Comparison of ENCODE assay signal across 10 mouse cellular contexts in genomic region chr12:102416955-102417510, GRCm38 (mm10). TPM values are rescaled to one million over a fixed set of nuclear protein-coding genes. Genes with fewer than 3 reads are reported as not detected.
DNase-seq lines count a peak whose midpoint lies in the region; ATAC-seq lines count a peak whose summit lies in the region.
"Had no signal": no experiment of that assay in that cellular context is flagged by ENCODE, and none has a peak within 500 bp of the region (broad histone marks: within the 10 kb centered on the region; RNA-seq: fewer than 3 reads in every experiment).

No protein-coding gene starts in this region.

- H3K9me3 ChIP-seq in kidney, embryonic 15.5 days (replicated peaks): no peaks in the 10 kb centered on the region
- no peaks in the 10 kb centered on the region for H3K9me3 ChIP-seq in embryonic facial prominence, embryonic 10.5 days

- H3K4me2 ChIP-seq in kidney, embryonic 15.5 days: no peak overlapping the region

- DNase-seq in heart, adult 11 months: peak; percentile 90
- DNase-seq in heart, adult 9 months (ENCODE audit: low spot score in 2 of 2): no peak
- no peak for DNase-seq in kidney, adult 18-20 months
- no peak for DNase-seq in embryonic facial prominence, embryonic 10.5 days (ENCODE audit: low spot score)
- peak; percentile 34 for DNase-seq in kidney, postnatal 14 days
- no peak for DNase-seq in right cerebral cortex, postnatal 14 days
- no peak for DNase-seq in retina, embryonic 14.5 days (ENCODE audit: low spot score)
- DNase-seq: left cerebral cortex, postnatal 4 days; thymus, adult 2 months had no signal

- no peak overlapping the region for H3K9ac ChIP-seq in kidney, embryonic 15.5 days

- peaks cover 16% of the 10 kb centered on the region for H3K4me1 ChIP-seq in kidney, embryonic 15.5 days
- H3K4me1 ChIP-seq in embryonic facial prominence, embryonic 10.5 days: peaks cover 7% of the 10 kb centered on the region

- peak; percentile 8; the same call in 1 of the 2 replicates for ATAC-seq in kidney, embryonic 15.5 days (replicated peaks; ENCODE audit: low FRiP score)

- 74% methylated on average over 7 of the region's 7 CpGs for WGBS in kidney, embryonic 15.5 days
- 73% methylated on average over 7 of the region's 7 CpGs for WGBS in embryonic facial prominence, embryonic 10.5 days

- no peak overlapping the region for H3K4me3 ChIP-seq in kidney, embryonic 15.5 days (replicated peaks)
- H3K4me3 ChIP-seq in embryonic facial prominence, embryonic 10.5 days: no peak overlapping the region

- H3K27ac ChIP-seq in kidney, embryonic 15.5 days: 0 out of 2 replicates have a peak overlapping the region, but pooled peaks have one; percentile 49
- 0 out of 2 replicates have a peak overlapping the region, but pooled peaks have one; percentile 30 for H3K27ac ChIP-seq in embryonic facial prominence, embryonic 10.5 days (replicated peaks)

- H3K27me3 ChIP-seq in kidney, embryonic 15.5 days: no peaks in the 10 kb centered on the region
- H3K27me3 ChIP-seq in embryonic facial prominence, embryonic 10.5 days (replicated peaks; ENCODE audit: low read depth, poor library complexity, severe bottlenecking): no peaks in the 10 kb centered on the region

- peaks cover 8% of the 10 kb centered on the region; the same call in 1 of the 2 replicates for H3K36me3 ChIP-seq in kidney, embryonic 15.5 days
- H3K36me3 ChIP-seq in embryonic facial prominence, embryonic 10.5 days (replicated peaks): peaks cover 27% of the 10 kb centered on the region

RNA-seq across cellular contexts. Expression of gene Lgmn, which starts 22.6 kb away (rescaled TPM):
- 120 and 121 TPM in 2 replicates for polyA plus RNA-seq in kidney, embryonic 15.5 days (2015; fragmentation: Nextera tagmentation; extraction: Ambion mirVana)
- polyA plus RNA-seq in embryonic facial prominence, embryonic 10.5 days (2016; fragmentation: Nextera tagmentation; extraction: Ambion mirVana): 42.7 and 45.6 TPM in 2 replicates

RNA-seq across cellular contexts. Expression of gene Golga5, which starts 51.9 kb away (rescaled TPM):
- polyA plus RNA-seq in kidney, embryonic 15.5 days (2015; fragmentation: Nextera tagmentation; extraction: Ambion mirVana): 35.2 and 38.5 TPM in 2 replicates
- 28.4 and 31.3 TPM in 2 replicates for polyA plus RNA-seq in embryonic facial prominence, embryonic 10.5 days (2016; fragmentation: Nextera tagmentation; extraction: Ambion mirVana)

Comparison
In these comparisons a context has a peak if more than half of its experiments do, and no peak if none do; other contexts are left out.
1. DNase-seq: peak in heart, adult 11 months (single experiment) and kidney, postnatal 14 days (single experiment); none in heart, adult 9 months (0 of 2), kidney, adult 18-20 months (single experiment), embryonic facial prominence, embryonic 10.5 days (single experiment), right cerebral cortex, postnatal 14 days (single experiment) and retina, embryonic 14.5 days (single experiment).